Mouse (Mus musculus) cerebellum, postnatal 25 days (tissue): Measurements from ENCODE around the gene Mob2.
A peak's percentile ranks its signal among the peaks of the same experiment; 100 is the strongest.

Experiments
- DNase-seq, 2 experiments: peaks; one replicate each; pipeline ENCODE4 v3.0.0; 2021; ENCODE audit warnings: mixed read lengths in 2 of 2

The Mob2 gene

GRCm38 (mm10) chr7:142079365-142079764 is 18.5 kb upstream of the Mob2 start:
- peak in 1 of 2 experiments; percentile 10 for DNase-seq

- DNase-seq: no peak
Measured at GRCm38 (mm10) chr7:142077138-142077537, 16.3 kb upstream of the Mob2 start.

GRCm38 (mm10) chr7:142074146-142074886 is 13.5 kb upstream of the Mob2 start:
- no peak for DNase-seq

- no peak for DNase-seq
Measured at GRCm38 (mm10) chr7:142071717-142072116, 10.9 kb upstream of the Mob2 start.

- no peak for DNase-seq
Measured at GRCm38 (mm10) chr7:142071212-142071578, 10.3 kb upstream of the Mob2 start.

- DNase-seq: peak; percentile 92 to 96
Measured at GRCm38 (mm10) chr7:142070458-142071211, 9.8 kb upstream of the Mob2 start.

- DNase-seq: no peak
Measured at GRCm38 (mm10) chr7:142068429-142068828, 7.6 kb upstream of the Mob2 start.

- no peak for DNase-seq
Measured at GRCm38 (mm10) chr7:142060185-142060930, 507 bp downstream of the Mob2 start.

- no peak for DNase-seq
Measured at GRCm38 (mm10) chr7:142059024-142059423, 1.8 kb downstream of the Mob2 start.

- DNase-seq: no peak
Measured at GRCm38 (mm10) chr7:142057121-142057520, 3.7 kb downstream of the Mob2 start.

GRCm38 (mm10) chr7:142056601-142057061 is 4.2 kb downstream of the Mob2 start:
- DNase-seq: no peak

- peak in 1 of 2 experiments; percentile 29 for DNase-seq
Measured at GRCm38 (mm10) chr7:142055431-142055830, 5.4 kb downstream of the Mob2 start.

GRCm38 (mm10) chr7:142050536-142050935 is 10.3 kb downstream of the Mob2 start:
- DNase-seq: no peak

- no peak for DNase-seq
Measured at GRCm38 (mm10) chr7:142045932-142046331, 14.9 kb downstream of the Mob2 start.

- DNase-seq: no peak
Measured at GRCm38 (mm10) chr7:142045344-142045743, 15.5 kb downstream of the Mob2 start.

- DNase-seq: no peak
Measured at GRCm38 (mm10) chr7:142040756-142041155, 20.1 kb downstream of the Mob2 start.

- DNase-seq: peak; percentile 70 to 83
Measured at GRCm38 (mm10) chr7:142037553-142038170, 23.2 kb downstream of the Mob2 start.

GRCm38 (mm10) chr7:142035048-142035811 is 25.6 kb downstream of the Mob2 start:
- DNase-seq: peak in 1 of 2 experiments; percentile 29

- peak; percentile 61 to 77 for DNase-seq
Measured at GRCm38 (mm10) chr7:142034198-142034597, 26.7 kb downstream of the Mob2 start.

- DNase-seq: no peak
Measured at GRCm38 (mm10) chr7:142030073-142030472, 30.8 kb downstream of the Mob2 start.

GRCm38 (mm10) chr7:142025926-142026325 is 34.9 kb downstream of the Mob2 start:
- DNase-seq: no peak

GRCm38 (mm10) chr7:142025196-142025595 is 35.7 kb downstream of the Mob2 start:
- DNase-seq: no peak
